In the genomic region with DNA sequence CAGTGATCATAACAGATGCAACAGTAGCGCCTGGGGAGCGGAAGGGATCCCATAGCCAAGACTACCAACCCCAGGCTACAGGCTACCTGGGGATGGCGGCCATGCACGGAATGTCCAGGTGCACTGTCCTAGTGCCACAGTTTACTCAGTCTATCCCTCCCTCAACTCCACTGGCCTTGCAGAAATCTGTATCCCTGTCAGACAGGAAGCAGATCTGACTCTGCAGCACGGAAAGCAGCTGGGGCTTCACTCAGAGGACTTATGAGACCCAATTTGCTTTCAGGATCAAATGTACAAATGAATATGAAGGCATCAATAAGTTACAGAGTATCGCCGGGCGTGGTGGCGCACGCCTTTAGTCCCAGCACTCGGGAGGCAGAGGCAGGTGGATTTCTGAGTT, we compare ENCODE assay signal across 16 mouse cellular contexts. TPM values are rescaled to one million over a fixed set of nuclear protein-coding genes. Genes with fewer than 3 reads are reported as not detected.
"Had no signal": no experiment of that assay in that cellular context is flagged by ENCODE, and none has a peak within 500 bp of the region (broad histone marks: within the 10 kb centered on the region; RNA-seq: fewer than 3 reads in every experiment).

No protein-coding gene starts in this region.

- DNase-seq: kidney, adult 2 months; kidney, postnatal 25 days; layer of hippocampus, adult 9-11 months; liver; lung, adult 18-20 months; lung, postnatal 10 days; lung, postnatal 36 days; midbrain, embryonic 14.5 days; right cerebral cortex, adult 18-20 months; right cerebral cortex, postnatal 14 days; spleen, adult 18-20 months had no signal

RNA-seq across cellular contexts. Expression of a gene that starts 47.9 kb away (rescaled TPM):
- total RNA-seq: layer of hippocampus, adult 2 months; layer of hippocampus, postnatal 25 days; left cerebral cortex, adult 18-20 months; left cerebral cortex, postnatal 25 days; midbrain, postnatal 0 days had no signal
